Mouse (Mus musculus): ENCODE data around the gene Gltpd2. TPM values are rescaled to one million over a fixed set of nuclear protein-coding genes. Genes with fewer than 3 reads are reported as not detected.

Gene Gltpd2
- polyA plus RNA-seq, 1 experiment, result not detected

- H3K79me2 ChIP-seq (ENCODE audit: control insufficient read depth, insufficient read depth), result no peaks in the 10 kb centered on the region
- no peak overlapping the region for H3K4me3 ChIP-seq (ENCODE audit: insufficient read depth, poor library complexity, severe bottlenecking)
- H3ac ChIP-seq (ENCODE audit: control insufficient read depth, insufficient read length, low read depth), result no peak overlapping the region
- TF ChIP-seq CEBPB (IDR thresholded peaks at IDR 0.05; ENCODE audit: low read depth) (no peak), MAX (IDR thresholded peaks at IDR 0.05) (no peak), FOSL1 (IDR thresholded peaks at IDR 0.05; ENCODE audit: insufficient read depth, low read length, poor library complexity, severe bottlenecking) (no peak), CTCF (IDR thresholded peaks at IDR 0.05; ENCODE audit: control insufficient read depth, insufficient read depth, insufficient read length) (no peak), MYOG (IDR thresholded peaks at IDR 0.05; ENCODE audit: control insufficient read depth, extremely low read depth, insufficient read length) (no peak), USF1 (IDR thresholded peaks at IDR 0.05; ENCODE audit: low read depth) (no peak), MYOD1 (IDR thresholded peaks at IDR 0.05; ENCODE audit: control insufficient read depth, insufficient read length, low read depth) (no peak)
- no peaks in the 10 kb centered on the region for H3K36me3 ChIP-seq (ENCODE audit: control insufficient read depth, insufficient read depth)
- peaks cover 5% of the 10 kb centered on the region for H3K27me3 ChIP-seq (ENCODE audit: control insufficient read depth, insufficient read depth, insufficient read length)
- no peaks in the 10 kb centered on the region for H3K79me3 ChIP-seq (ENCODE audit: low read depth)
Measured at GRCm38 (mm10) chr11:70502018-70502417, 17.0 kb upstream of the Gltpd2 start.

- H3K4me3 ChIP-seq (ENCODE audit: insufficient read depth, poor library complexity, severe bottlenecking), result no peak within 1 kb of the TSS
- H3ac ChIP-seq (ENCODE audit: control insufficient read depth, insufficient read length, low read depth), result no peak within 1 kb of the TSS
- H3K79me2 ChIP-seq (ENCODE audit: control insufficient read depth, insufficient read depth), result no peaks in the 10 kb centered on the region
Measured at GRCm38 (mm10) chr11:70504970-70505369, 14.0 kb upstream of the Gltpd2 start, which contains the start of gene Tm4sf5. Gene Tm4sf5 (plus strand): TSS chr11:70505244.

GRCm38 (mm10) chr11:70506385-70506784 is 12.6 kb upstream of the Gltpd2 start:
- H3K79me2 ChIP-seq (ENCODE audit: control insufficient read depth, insufficient read depth), result no peaks in the 10 kb centered on the region
- H3K79me3 ChIP-seq (ENCODE audit: low read depth), result no peaks in the 10 kb centered on the region
- H3K4me3 ChIP-seq (ENCODE audit: insufficient read depth, poor library complexity, severe bottlenecking), result no peak overlapping the region
- H3K36me3 ChIP-seq (ENCODE audit: control insufficient read depth, insufficient read depth), result no peaks in the 10 kb centered on the region
- H3K27me3 ChIP-seq (ENCODE audit: control insufficient read depth, insufficient read depth, insufficient read length), result peaks cover 36% of the 10 kb centered on the region
- TF ChIP-seq MYOD1 (IDR thresholded peaks at IDR 0.05; ENCODE audit: control insufficient read depth, insufficient read length, low read depth) (no peak), CEBPB (IDR thresholded peaks at IDR 0.05; ENCODE audit: low read depth) (no peak), MAX (IDR thresholded peaks at IDR 0.05) (peak; percentile 50), MYOG (IDR thresholded peaks at IDR 0.05; ENCODE audit: control insufficient read depth, extremely low read depth, insufficient read length) (no peak), FOSL1 (IDR thresholded peaks at IDR 0.05; ENCODE audit: insufficient read depth, low read length, poor library complexity, severe bottlenecking) (no peak), CTCF (IDR thresholded peaks at IDR 0.05; ENCODE audit: control insufficient read depth, insufficient read depth, insufficient read length) (peak; percentile 44), USF1 (IDR thresholded peaks at IDR 0.05; ENCODE audit: low read depth) (no peak)
- no peak overlapping the region for H3ac ChIP-seq (ENCODE audit: control insufficient read depth, insufficient read length, low read depth)

More at GRCm38 (mm10) chr11:70504970-70505369, 14.0 kb upstream of the Gltpd2 start, which contains the start of gene Tm4sf5:
- TF ChIP-seq USF1 (IDR thresholded peaks at IDR 0.05; ENCODE audit: low read depth) (no peak), CEBPB (IDR thresholded peaks at IDR 0.05; ENCODE audit: low read depth) (no peak), MAX (IDR thresholded peaks at IDR 0.05) (no peak), CTCF (IDR thresholded peaks at IDR 0.05; ENCODE audit: control insufficient read depth, insufficient read depth, insufficient read length) (no peak), FOSL1 (IDR thresholded peaks at IDR 0.05; ENCODE audit: insufficient read depth, low read length, poor library complexity, severe bottlenecking) (no peak), MYOD1 (IDR thresholded peaks at IDR 0.05; ENCODE audit: control insufficient read depth, insufficient read length, low read depth) (no peak), MYOG (IDR thresholded peaks at IDR 0.05; ENCODE audit: control insufficient read depth, extremely low read depth, insufficient read length) (no peak)
- H3K36me3 ChIP-seq (ENCODE audit: control insufficient read depth, insufficient read depth), result no peaks in the 10 kb centered on the region
- peaks cover 28% of the 10 kb centered on the region for H3K27me3 ChIP-seq (ENCODE audit: control insufficient read depth, insufficient read depth, insufficient read length)
- H3K79me3 ChIP-seq (ENCODE audit: low read depth), result no peaks in the 10 kb centered on the region

GRCm38 (mm10) chr11:70506962-70507515 is 12.0 kb upstream of the Gltpd2 start:
- peaks cover 36% of the 10 kb centered on the region for H3K27me3 ChIP-seq (ENCODE audit: control insufficient read depth, insufficient read depth, insufficient read length)
- no peaks in the 10 kb centered on the region for H3K79me2 ChIP-seq (ENCODE audit: control insufficient read depth, insufficient read depth)
- no peaks in the 10 kb centered on the region for H3K79me3 ChIP-seq (ENCODE audit: low read depth)
- no peak overlapping the region for H3ac ChIP-seq (ENCODE audit: control insufficient read depth, insufficient read length, low read depth)
- no peaks in the 10 kb centered on the region for H3K36me3 ChIP-seq (ENCODE audit: control insufficient read depth, insufficient read depth)
- no peak overlapping the region for H3K4me3 ChIP-seq (ENCODE audit: insufficient read depth, poor library complexity, severe bottlenecking)
- TF ChIP-seq CTCF (IDR thresholded peaks at IDR 0.05; ENCODE audit: control insufficient read depth, insufficient read depth, insufficient read length), result no peak
- TF ChIP-seq CEBPB (IDR thresholded peaks at IDR 0.05; ENCODE audit: low read depth), result no peak
- TF ChIP-seq MYOD1 (IDR thresholded peaks at IDR 0.05; ENCODE audit: control insufficient read depth, insufficient read length, low read depth), result no peak
- no peak for TF ChIP-seq FOSL1 (IDR thresholded peaks at IDR 0.05; ENCODE audit: insufficient read depth, low read length, poor library complexity, severe bottlenecking)
- no peak for TF ChIP-seq USF1 (IDR thresholded peaks at IDR 0.05; ENCODE audit: low read depth)
- TF ChIP-seq MYOG (IDR thresholded peaks at IDR 0.05; ENCODE audit: control insufficient read depth, extremely low read depth, insufficient read length), result no peak
- no peak for TF ChIP-seq MAX (IDR thresholded peaks at IDR 0.05)

- H3ac ChIP-seq (ENCODE audit: control insufficient read depth, insufficient read length, low read depth), result no peak overlapping the region
- no peak overlapping the region for H3K4me3 ChIP-seq (ENCODE audit: insufficient read depth, poor library complexity, severe bottlenecking)
- peaks cover 48% of the 10 kb centered on the region for H3K27me3 ChIP-seq (ENCODE audit: control insufficient read depth, insufficient read depth, insufficient read length)
- no peaks in the 10 kb centered on the region for H3K79me3 ChIP-seq (ENCODE audit: low read depth)
- H3K36me3 ChIP-seq (ENCODE audit: control insufficient read depth, insufficient read depth), result no peaks in the 10 kb centered on the region
- no peaks in the 10 kb centered on the region for H3K79me2 ChIP-seq (ENCODE audit: control insufficient read depth, insufficient read depth)
- TF ChIP-seq MYOG (IDR thresholded peaks at IDR 0.05; ENCODE audit: control insufficient read depth, extremely low read depth, insufficient read length) (no peak), USF1 (IDR thresholded peaks at IDR 0.05; ENCODE audit: low read depth) (no peak), CTCF (IDR thresholded peaks at IDR 0.05; ENCODE audit: control insufficient read depth, insufficient read depth, insufficient read length) (peak; percentile 51), FOSL1 (IDR thresholded peaks at IDR 0.05; ENCODE audit: insufficient read depth, low read length, poor library complexity, severe bottlenecking) (no peak)
Measured at GRCm38 (mm10) chr11:70509753-70510564, 9.0 kb upstream of the Gltpd2 start.
